Mouse (Mus musculus) right cerebral cortex, postnatal 10 days (tissue): Measurements from ENCODE around the gene Sox15.
"Not testable (repeated sequence)": the region's sequence is repeated elsewhere in the genome, so short reads cannot be mapped to it uniquely, and the experiment has no call there.

Experiments
- DNase-seq, 2 experiments: peaks; one replicate each; pipeline ENCODE4 v3.0.0; 2021; ENCODE audit warnings: low spot score in 2 of 2

The Sox15 gene

DNA sequence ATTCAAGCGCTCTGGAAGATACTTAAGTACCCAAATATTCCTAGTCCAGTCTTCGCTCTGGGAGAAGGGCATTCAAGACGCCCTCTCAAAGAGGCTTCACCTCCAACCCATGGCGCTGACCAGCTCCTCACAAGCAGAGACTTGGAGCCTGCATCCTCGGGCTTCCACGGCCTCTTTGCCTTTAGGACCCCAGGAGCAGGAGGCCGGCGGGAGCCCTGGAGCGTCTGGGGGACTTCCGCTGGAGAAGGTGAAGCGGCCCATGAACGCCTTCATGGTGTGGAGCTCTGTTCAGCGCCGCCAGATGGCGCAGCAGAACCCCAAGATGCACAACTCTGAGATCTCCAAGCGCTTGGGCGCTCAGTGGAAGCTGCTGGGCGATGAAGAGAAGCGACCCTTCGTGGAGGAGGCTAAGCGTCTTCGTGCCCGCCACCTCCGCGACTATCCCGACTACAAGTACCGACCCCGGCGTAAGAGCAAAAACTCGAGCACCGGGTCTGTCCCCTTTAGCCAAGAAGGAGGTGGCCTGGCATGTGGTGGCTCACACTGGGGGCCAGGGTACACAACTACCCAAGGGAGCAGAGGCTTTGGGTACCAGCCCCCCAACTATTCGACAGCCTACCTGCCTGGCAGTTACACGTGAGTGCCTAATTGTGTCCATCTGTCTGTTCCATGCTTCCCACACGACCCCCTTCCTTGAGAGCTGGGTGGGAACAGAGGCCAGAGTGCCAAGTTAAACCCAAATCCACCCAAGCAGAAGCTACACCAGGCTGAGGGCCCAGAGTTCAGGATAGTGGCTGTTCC is at the start of gene Sox15:
Sox15 (plus strand) TSS at position 51 of the 801 bp plus-strand sequence.
- DNase-seq = peak; percentile 85 to 86

DNA sequence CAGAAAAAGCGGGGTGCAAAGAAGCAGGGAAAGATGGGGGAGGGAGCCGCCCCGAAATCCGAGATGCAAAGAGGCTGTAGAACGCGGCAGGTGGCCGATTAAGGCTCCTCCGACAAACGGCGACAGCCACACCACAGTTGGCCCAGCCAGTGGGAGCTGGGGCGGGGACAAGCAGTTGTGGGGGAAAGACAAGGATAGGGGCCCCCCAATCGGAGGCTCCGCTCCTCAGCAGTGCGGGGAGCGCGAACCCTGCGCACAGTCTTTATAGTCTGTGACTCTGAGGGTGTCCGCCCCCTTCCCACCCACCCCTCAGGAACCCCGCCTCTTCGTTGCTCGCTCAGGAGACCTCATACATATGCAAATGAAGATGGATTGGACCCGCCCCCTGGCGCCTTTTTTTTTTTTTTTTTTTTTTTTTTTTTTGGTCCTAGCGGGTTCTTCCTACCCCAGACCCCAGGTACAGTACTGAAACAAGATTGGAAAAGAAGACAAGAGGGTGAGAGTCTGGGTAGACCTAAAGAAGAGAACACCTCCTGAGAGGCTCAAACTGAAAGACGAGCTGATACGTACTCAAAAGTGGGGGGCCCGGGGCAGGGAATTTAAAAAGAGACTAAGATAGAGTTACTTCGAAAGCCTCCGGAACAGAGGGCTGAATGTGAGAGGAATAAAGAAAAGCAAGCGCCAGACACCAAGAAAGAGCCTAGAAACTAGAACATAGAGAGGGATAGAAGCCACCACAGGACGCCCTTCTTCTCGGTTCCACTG is 49.2 kb upstream of the Sox15 start, which contains the start of gene Atp1b2:
Atp1b2 (minus strand) TSS at position 217 of the 765 bp plus-strand sequence.
- peak; percentile 92 for DNase-seq

DNA sequence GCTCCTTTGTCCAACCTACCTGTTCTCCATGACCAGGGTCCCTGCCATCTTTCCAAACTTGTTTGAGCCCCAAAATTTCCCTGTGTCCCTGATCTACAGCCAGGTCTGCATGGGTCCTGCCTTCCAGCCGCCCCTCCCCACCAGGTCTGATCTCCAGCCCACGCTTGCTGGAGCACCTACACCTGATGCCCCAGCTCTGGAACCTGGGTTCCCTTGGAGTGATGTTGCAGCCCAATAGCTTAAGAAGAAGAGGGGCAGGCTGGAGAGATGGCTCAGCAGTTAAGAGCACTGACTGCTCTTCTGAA is 48.7 kb upstream of the Sox15 start:
- no peak for DNase-seq

DNA sequence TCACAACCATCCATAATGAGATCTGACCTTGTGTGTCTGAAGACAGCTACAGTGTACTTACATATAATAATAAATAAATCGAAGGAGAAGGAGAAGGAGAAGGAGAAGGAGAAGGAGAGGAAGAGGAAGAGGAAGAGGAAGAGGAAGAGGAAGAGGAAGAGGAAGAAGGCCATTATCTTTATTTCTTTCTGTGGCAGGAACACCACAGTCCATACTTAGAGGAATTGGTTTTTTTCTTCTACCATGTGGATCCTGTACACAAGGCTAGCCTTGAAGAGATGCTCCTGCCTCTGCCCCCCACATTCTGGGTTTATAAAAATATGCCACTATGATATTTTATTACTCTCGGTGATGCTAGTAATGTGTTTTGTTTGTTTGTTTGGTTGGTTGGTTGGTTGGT is 48.3 kb upstream of the Sox15 start:
- DNase-seq = no peak

DNA sequence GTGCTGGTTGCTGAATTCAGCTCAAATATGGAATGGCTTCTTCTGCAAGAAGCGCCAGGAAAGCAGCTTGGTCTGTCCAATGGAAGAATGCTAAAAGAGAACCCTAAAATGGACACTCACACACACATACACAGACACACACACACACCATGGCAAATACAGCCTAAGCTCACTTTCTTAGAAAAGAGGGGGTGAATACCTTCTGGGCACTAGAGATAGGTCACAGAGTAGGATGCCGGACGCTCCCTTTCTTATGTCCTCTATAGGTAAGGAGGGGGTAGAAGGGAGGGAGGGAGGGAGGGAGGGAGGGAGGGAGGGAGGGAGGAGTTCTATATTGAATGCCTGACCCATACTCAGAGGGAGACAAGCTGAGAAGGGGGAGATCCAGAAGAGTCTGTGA is 46.6 kb upstream of the Sox15 start:
- no peak for DNase-seq

DNA sequence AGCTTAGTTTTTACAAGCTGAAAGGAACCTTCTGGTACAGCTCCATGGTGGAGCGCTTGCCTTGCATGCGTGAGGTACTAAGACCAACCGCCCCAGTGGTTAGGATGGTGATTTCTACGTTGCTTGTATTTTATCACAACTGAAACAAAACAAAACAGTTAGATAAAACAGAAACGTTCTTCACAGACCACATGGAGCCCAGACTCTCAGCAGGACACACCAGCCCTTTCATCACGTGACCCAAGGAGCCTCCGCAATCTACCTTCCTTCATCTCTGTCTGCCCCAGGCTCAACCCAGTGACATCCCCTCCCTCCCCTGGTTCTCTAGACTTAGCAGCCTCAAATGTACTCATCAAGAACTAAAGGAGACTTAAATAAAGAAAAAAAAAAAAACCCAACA is 45.7 kb upstream of the Sox15 start:
- no peak for DNase-seq

DNA sequence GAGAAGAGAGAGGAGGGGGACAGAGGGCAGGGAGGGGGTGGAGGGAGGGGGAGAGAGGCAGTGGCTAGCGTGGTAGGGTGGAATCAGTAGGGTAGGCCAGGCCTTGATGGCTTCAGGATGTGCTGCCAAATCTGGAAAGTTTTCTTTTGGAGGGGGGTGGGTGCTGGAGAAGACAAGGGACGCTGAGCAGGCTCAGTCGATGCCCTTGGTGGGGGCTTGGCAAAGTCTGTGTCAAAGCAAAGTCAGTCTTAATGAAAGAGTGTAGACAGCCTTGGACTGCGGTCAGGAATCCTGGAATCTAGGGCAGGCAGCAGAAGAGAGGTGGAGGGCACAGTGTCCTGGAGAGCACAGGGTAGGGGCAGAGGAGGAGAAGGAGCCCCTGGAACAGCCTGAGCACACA is 44.2 kb upstream of the Sox15 start:
- peak; percentile 65 to 75 for DNase-seq

DNA sequence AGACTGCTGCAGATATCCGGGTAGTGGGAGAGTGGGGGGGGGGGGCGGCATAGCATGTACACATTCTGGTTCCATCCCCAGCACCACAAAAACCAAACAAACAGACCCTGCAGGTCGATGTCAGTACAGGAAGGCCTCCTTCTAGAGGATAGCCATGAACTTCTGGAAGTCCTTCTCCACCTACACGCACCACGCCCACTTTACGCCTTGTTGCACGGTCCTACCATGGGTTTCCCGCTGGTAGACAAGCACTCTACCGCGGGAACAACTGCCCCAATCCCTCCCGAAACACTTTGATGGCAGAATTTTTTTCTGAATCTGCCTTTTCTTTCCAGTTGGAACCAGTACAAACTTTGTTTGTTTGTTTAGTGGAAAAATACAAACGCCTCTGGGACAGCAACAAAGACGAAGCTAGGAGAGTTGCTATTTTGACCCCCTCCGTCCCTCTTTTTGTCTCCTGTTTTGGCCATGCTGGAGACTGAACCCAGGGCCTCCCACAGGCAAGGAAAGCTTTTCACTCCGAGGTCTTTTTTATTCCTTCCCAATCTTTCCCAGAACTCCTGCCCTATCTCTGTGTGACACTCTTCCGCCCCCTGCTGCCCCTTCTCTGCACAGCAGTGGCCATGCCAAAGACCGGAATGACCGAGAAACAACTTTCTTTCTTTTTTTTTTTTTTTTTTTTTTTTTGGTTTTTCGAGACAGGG is 41.4 kb upstream of the Sox15 start:
- peak; percentile 80 to 86 for DNase-seq

DNA sequence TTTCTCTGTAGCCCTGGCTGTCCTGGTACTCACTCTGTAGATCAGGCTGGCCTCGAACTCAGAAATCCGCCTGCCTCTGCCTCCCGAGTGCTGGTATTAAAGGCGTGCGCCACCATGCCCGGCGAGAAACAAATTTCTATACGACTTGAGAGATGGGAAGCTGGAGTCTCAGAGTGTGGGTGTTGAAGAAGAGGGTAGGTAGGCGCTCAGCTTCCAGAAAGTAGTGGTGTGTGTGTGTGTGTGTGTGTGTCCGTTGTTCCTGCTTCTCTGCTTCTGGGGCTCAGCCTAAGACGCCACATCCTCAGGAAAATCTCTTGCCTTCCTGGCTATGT is 40.9 kb upstream of the Sox15 start:
- DNase-seq = not testable (repeated sequence)

DNA sequence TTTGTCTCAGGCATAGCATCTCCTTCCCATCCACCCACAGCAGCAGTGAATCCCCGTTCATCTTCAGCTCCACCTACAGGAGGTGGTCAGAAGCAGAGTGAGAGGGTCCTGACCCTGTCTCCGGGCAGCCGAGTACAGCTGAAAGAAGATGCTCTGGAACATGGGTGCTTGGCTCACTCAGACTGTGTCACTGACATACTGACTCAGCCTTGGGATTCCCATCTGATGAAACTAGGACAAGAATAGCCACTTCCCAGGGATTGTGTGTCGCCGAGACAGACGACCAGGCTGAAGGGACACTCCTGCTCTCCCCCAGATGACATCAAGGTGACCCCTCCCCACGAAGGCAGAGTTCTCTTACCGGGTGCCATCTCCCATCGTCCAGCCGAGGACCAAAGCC is 38.3 kb upstream of the Sox15 start:
- DNase-seq = no peak

DNA sequence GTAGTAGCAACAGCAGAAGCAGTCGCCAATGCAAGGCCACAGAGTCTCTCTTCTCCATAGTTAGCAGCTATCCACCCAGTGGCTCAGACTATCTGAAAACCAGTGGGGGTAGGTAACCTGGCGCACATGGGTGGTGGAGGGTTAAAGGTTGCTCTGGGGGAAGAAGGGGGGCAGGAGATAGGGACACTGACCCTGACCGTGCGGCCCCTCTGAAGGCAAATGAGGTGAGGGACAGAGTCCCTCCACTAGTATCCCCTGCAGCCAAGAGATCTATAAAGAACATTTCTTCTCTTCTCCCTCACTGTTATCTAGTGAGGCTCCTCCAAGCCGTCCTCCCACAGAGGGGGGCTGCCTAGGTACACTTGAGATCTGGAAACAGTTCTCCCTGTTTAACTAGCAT is 37.3 kb upstream of the Sox15 start, which contains the start of gene Shbg:
Shbg (minus strand) TSS at position 101 of the 400 bp plus-strand sequence.
- no peak for DNase-seq

DNA sequence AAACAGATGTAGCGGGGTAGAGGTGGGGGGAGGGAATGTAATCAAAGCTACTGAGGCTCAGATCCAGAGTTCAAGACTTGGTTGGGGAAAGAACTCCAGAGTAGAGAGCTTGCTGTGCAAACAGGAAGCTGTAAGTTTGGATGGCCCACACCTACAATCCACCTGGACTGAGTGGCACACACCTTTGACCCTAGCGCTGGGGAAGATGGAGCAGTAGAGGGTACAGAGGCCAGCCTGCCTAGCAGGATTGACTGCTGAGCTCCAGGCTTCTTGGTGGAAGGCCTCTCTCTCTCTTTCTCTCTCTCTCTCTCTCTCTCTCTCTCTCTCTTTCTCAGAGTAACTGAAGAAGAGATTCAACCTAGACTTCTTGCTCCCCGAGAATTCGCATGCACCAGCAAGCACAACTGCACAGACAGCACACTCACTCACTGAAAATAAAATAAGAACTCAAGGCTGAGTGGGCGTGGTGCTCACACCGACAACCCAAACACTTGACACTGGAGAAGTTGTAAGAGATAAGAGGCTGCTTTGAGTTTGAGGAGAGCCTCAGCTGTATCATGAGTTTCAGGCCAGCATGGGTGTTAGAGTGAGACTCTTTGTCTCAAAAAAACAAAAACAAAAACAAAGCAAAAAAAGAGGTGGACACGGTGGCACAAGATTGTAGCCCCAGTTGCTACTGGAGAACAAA is 34.6 kb upstream of the Sox15 start:
- DNase-seq = no peak

DNA sequence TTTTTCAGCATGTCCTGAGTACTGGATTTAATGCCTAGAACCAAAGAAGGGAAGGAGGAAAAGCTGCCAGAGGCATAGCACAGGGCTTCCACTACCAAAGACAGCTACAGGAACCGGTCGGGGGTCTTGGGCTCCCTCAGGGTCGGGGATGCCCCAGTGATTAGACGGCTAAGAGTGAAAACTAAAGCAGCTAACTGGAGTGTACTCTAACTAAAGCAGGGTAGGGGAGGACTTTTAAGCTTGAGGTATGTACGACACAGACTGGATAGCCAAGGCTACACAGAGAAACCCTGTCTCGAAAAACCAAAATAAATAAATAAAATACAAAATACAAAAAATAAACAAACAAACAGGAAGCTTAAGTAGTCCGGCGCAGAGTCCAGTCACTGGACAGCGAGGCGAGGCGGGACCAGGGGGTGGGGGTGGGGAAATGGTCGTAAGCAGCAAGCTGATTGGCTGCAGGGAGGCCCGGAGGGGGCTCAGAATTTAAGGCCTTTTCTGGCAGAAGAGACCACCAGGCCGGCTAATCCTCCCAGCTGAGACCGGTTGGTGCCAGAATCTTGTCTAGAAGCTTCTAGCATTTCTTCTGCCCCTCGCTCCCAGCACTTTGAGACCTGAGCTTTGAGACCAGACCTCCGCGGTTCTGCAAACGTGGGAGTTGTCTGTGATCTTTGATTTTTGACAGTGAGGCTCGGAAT is 33.4 kb upstream of the Sox15 start, which contains the start of gene Sat2:
Sat2 (plus strand) TSS at position 454 of the 698 bp plus-strand sequence.
- peak; percentile 74 to 76 for DNase-seq

DNA sequence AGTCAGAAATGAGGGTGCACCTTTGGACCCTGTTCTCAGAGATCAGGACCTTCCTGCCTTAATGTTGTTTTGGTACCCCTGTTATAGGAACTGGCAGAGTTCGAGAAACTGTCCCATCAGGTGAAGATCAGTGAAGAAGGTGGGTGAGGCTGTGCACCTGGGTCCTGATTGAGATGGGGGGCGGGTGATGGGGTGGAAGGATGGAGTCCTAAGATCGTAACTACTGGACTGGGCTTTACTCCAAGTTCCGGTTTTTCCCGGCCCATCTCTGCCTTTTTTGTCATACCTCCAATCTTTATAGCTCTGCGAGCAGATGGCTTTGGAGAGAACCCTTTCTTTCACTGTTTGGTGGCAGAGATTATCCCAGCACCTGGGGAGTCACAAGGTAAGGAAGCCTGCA is 32.7 kb upstream of the Sox15 start:
- peak in 1 of 2 experiments; percentile 43 for DNase-seq

DNA sequence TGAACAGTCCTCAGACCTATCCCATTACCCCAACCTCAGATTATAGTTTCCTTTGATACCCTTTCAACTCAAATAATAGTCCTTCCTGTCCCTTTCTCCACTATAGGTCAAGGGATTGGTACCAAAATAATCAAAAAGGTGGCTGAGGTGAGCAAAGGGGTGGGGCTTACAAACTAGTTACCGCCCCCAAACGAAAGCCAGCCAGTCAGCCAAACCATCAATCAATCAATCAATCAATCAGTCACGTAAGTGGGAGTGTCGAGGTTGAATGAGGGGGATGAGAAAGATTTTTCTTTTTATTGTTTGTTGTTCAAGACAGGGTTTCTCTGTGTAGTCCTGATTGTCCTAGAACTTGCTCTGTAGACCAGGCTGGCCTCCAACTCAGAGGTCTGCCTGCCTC is 32.1 kb upstream of the Sox15 start:
- no peak for DNase-seq

DNA sequence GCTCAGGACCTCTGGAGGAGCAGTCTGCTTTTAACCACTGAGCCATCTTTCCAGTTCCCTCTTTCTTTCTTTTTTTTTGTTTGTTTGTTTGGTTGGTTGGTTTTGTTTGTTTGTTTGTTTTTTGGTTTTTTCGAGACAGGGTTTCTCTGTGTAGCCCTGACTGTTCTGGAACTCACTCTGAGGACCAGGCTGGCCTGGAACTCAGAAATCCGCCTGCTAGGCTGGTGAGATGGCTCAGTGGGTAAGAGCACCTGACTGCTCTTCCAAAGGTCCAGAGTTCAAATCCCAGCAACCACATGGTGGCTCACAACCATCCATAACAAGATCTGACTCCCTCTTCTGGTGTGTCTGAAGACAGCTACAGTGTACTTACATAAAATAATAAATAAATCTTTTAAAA is 30.8 kb upstream of the Sox15 start:
- DNase-seq = not testable (repeated sequence)

DNA sequence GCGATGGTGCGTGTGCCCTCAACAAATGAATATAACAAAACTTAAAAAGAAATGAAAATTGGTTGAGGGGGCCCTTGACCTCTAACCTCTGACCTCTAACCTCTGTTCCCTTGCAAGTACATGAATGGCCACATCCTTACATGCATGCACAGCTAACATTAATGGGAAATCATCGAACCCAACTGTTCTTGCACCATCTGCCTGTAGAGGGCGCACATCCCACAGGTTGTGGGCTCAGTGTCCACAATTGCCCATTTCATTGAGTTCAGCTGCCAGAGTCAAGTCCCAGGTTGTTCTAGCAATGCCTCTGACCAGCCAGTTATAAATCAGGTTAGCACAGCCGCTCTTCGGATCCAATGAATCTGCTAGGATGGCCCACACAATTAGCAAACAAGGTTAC is 26.8 kb upstream of the Sox15 start:
- DNase-seq = peak; percentile 75 to 77

DNA sequence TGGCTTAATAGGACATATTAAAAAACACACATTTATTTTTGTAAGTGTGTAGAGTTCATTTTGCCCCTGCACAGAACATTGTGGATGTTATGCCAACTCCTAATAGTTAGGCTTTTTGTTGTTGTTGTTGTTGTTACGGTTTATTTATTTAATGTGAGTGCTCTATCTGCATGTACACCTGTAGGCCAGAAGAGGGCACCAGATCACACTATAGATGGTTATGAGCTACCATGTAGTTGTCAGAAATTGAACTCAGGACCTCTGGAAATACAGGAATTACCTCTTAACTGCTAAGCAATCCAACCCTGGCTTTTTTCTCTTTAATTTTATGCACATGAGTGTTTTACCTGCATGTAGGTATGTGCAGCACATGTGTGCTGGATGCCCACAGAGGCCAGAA is 25.3 kb upstream of the Sox15 start:
- no peak for DNase-seq

DNA sequence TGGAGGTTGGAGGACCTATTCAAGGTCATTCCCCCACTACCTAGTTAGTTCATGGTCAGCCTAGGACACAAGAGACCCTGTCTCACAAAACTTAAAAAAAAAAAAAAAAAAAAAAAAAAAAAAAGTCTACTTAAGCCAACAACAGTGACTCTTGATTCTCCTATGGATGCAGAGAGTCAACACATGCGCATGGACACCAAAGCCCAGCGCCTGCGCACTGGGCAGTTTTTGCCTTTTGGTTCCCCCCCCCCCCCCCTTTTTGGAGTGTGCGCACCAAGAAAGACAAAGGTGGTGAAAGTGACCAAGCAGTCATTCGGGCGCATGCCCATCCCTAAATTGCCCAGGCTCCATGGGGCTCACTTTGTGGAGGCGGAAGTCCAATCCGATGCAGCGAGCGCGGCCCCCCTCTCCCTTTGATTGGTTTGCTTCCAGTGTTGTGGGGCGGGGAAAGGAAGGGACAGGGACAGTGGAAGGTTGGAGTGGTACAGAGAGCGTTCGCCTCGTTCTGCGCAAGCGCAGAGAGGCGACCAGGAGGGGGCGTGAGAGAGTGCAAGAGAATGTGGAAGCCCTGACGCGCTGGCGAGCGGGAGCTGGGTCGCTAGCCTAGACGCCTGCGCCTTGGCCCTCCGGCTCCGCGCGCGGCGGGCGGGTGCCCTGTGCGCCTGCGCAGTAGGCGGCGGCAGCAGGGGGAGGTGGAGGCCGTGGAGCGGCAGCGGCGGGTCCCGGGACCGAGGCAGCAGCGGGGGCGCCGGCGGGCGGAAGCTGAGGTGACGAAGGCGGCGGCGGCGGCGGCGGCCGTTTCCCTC is 22.6 kb upstream of the Sox15 start, which contains the start of gene Fxr2:
Fxr2 (plus strand) TSS at position 707 of the 806 bp plus-strand sequence.
- DNase-seq = peak; percentile 100

DNA sequence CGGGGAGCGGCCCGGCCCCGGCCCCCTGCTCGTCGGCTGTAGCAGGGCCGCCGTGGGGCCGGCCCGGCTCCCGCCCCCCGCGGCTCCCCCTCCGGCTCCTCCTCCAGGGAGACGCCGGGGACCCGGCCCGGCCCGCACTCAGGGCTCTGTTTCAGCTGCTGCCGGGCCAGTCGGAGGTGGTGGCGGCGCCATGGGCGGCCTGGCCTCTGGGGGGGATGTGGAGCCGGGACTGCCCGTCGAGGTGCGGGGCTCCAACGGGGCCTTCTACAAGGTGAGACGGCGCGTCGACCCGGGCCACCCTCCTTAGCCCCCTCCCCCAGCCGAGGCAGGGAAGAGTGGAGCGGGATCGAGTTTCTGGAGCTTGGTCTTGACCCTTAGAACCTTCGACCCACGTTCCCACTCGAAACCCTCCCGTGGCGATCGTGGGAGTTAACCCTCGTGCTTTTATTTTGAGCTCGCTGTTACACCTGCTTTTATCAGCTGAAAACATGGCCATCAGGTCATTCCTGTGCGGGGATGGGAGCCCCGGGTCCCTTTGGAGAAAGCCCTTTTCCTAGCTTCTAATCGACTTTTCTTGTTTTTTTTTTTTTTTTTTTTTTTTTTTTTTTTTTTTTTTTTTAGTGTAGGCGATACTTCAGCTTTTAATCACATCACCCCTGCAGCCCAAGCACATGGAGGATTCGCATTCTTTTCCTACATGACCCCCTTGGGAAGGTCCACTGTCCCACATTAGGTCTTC is 21.8 kb upstream of the Sox15 start:
- peak; percentile 62 to 65 for DNase-seq
